Mouse (Mus musculus): ENCODE measurements at regions not wholly inside any gene's neighbourhood (a gene's known extent, or its start where the extent isn't known, plus 50 kb on each side); places are given as distances from the start of the nearest gene placed in this dataset.

DNA sequence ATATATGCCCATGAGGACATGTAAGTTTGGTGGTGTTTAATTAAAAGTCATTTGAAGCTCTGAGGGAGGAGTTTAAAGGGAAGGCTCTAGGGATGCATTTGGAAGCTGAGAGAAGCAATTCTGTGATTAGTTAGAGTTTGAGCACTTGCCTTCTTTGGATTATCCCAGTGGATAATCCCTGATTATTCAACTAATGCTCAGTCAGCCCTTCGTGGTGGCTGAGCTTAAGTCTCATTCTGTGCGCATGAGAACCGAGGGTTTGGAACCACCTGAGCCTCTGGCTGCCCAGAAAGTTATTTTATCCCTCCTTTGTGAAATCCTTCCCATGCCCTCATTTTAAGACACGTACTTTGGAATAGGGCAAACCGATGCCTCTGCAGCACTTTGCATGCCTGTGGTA lies 285.9 kb downstream of the Dnajb9 start:
- no peak for TF ChIP-seq POLR2A (IDR thresholded peaks at IDR 0.05; ENCODE audit: borderline replicate concordance, low read depth, low read length)
- TF ChIP-seq CTCF (IDR thresholded peaks at IDR 0.05; ENCODE audit: low read depth, low read length) = no peak
